Mouse (Mus musculus) spleen, adult 2 months (tissue): Measurements from ENCODE around the gene Kansl3. TPM values are rescaled to one million over a fixed set of nuclear protein-coding genes. Genes with fewer than 3 reads are reported as not detected.

Experiments used
- DNase-seq, 2 experiments: peaks; one replicate each; pipeline versions ENCODE4 v3.0.0 to v3.0.0-alpha.2; 2012 to 2021; ENCODE audit warnings: low spot score in 2 of 2, low read depth in 1 of 2
- H3K27ac ChIP-seq: fragments of 200-500 bp; 2 replicates; pipeline ENCODE4 v1.5.1; 2012; ENCODE audit warnings: low read length, inconsistent platforms; ENCODE audit not compliant: insufficient read depth
- H3K27me3 ChIP-seq: fragments of 200-500 bp; 2 replicates; pipeline ENCODE4 v1.6.1; 2012; ENCODE audit warnings: mild to moderate bottlenecking, moderate library complexity, low read length, inconsistent platforms; ENCODE audit not compliant: control insufficient read depth, insufficient read depth
- H3K36me3 ChIP-seq: fragments of 200-500 bp; 2 replicates; pipeline ENCODE4 v1.6.1; 2012; ENCODE audit warnings: mild to moderate bottlenecking, low read length, inconsistent platforms; ENCODE audit not compliant: control insufficient read depth, insufficient read depth
- H3K4me1 ChIP-seq: fragments of 200-500 bp; 2 replicates; pipeline ENCODE4 v1.6.1; 2011; ENCODE audit warnings: inconsistent platforms; ENCODE audit not compliant: control insufficient read depth, insufficient read depth, insufficient read length
- H3K4me3 ChIP-seq: fragments of 200-500 bp; 2 replicates; pipeline ENCODE4 v1.5.1; 2011; ENCODE audit warnings: mild to moderate bottlenecking, inconsistent platforms; ENCODE audit not compliant: insufficient read depth, insufficient read length; ENCODE audit errors: extremely low read depth
- CTCF ChIP-seq: fragments of 200-500 bp; IDR thresholded peaks from 2 replicates; pipeline ENCODE4 v1.5.1; 2011; ENCODE audit warnings: mild to moderate bottlenecking, inconsistent platforms; ENCODE audit not compliant: insufficient read depth, insufficient read length, insufficient replicate concordance; ENCODE audit errors: extremely low read depth
- POLR2A ChIP-seq: fragments of 200-500 bp; IDR thresholded peaks from 2 replicates; pipeline ENCODE4 v1.6.1; 2011; ENCODE audit warnings: low read depth, low read length, inconsistent platforms
- WGBS: fragments of 180-500 bp; shearing (Covaris S2); methylation state at CpG from one replicate; pipeline ENCODE4 v1.1.7; 2018; 5-methylcytosine and 5-hydroxymethylcytosine counted together
- polyA plus RNA-seq: library from polyadenylated mRNA; depleted of rRNA; stranded (reverse); fragments of >200 nt; gene quantifications from 2 replicates; pipeline ENCODE4 v1.2.3, GENCODE M21; 2012

The Kansl3 gene
- polyA plus RNA-seq, 1 experiment, result 25.9 TPM

DNA sequence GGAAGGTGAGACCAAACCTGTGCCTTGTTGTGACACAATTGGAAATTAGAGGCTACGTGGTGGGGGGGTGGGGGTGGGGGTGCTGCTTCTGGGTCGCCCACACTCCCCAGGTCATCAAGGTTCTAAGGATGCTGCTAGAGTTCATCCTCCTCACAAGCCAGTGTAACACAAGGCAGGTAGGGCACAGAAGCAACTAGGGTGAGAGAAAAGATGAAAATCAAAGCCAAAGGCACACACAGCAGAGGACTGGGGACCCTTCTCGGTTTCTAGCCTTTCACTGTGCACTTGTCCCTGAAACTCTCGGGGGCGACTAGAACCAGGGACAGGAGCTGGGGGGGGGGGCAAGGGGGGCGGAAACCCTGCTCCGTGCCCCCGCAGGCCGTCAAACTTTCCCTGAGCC is 66.0 kb downstream of the Kansl3 start:
- DNase-seq, result no peak
- Histone ChIP-seq H3K27me3 (0 out of 2 replicates have a peak, but pooled peaks cover 3% of the 10 kb centered on the region), H3K4me3 (no peak overlapping the region; the same call in 1 of the 2 replicates)

DNA sequence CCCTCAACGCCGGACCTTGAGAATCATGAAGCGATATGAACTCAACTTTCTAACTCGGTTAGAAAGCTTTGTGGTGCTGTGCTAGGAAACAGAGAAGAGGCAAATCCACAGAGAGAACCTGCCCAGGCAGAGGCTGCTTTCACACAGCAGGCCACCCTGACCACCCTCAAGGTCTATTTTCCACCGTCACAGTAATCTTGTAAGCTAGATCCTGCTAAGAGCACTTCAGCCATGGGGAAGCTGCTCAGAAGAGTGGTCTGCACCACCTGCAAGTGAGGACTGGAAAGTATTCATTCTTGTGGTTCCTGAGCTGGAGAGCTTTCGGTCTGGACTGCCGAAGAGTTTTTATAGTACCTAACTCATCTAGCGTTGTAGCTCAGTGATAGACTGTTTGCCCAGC is 66.7 kb downstream of the Kansl3 start:
- H3K27ac ChIP-seq, result no peak overlapping the region
- H3K4me1 ChIP-seq, result peaks cover 18% of the 10 kb centered on the region
- no peaks in the 10 kb centered on the region for H3K36me3 ChIP-seq
- no peak overlapping the region for H3K4me3 ChIP-seq
- DNase-seq, result no peak
- TF ChIP-seq CTCF (no peak), POLR2A (no peak)
- WGBS, result 72% methylated on average over 8 of the region's 8 CpGs
- H3K27me3 ChIP-seq, result 0 out of 2 replicates have a peak, but pooled peaks cover 3% of the 10 kb centered on the region

More for the DNA sequence above, 66.0 kb downstream of the Kansl3 start:
- 23% methylated on average over 9 of the region's 9 CpGs for WGBS
- no peak overlapping the region for H3K27ac ChIP-seq
- H3K36me3 ChIP-seq, result no peaks in the 10 kb centered on the region
- H3K4me1 ChIP-seq, result peaks cover 11% of the 10 kb centered on the region
- no peak for TF ChIP-seq POLR2A
- TF ChIP-seq CTCF, result no peak

DNA sequence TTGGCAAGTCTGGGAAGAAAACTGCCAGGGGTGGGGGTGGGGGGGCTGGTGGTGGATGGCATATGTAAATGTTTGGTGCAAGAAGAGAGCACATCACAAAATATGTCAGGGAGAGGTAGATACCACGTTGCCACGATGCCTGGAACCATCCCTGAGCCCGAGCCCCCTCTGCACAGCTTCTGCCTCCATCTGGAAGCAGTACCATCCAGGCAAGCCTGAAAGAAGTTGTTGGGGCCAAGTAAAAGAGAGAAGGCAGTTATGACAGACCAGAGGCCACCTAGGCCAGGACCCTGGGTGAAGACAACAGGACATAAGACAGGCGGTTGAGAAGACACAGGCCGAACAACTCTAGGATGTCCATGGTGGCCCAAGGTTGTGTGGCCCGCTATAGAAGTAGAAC is 68.5 kb downstream of the Kansl3 start:
- DNase-seq, result no peak
- H3K27me3 ChIP-seq, result 0 out of 2 replicates have a peak, but pooled peaks cover 3% of the 10 kb centered on the region
- no peak overlapping the region for H3K27ac ChIP-seq
- peaks cover 33% of the 10 kb centered on the region for H3K4me1 ChIP-seq
- 92% methylated on average over 6 of the region's 6 CpGs for WGBS
- no peaks in the 10 kb centered on the region for H3K36me3 ChIP-seq
- no peak for TF ChIP-seq POLR2A
- no peak for TF ChIP-seq CTCF
- H3K4me3 ChIP-seq, result no peak overlapping the region

DNA sequence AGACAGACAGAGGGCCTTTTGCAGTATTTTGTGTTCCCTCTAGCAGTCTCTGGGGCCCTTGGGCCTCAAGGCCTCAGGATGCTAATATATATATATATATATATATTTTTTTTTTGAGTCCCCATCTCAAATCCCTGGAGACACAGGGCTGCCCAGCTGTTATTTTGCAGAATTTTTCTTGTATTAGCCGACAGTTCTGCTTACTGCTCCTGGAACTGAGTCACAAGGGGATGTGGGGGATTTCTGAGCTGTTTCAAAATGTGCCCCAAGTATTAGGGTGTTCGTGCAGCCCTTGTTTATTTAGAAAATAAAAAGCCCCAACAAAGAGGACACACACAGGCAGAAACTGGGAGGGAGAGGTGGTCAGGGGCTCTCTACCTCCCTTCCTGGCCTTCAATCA is 69.3 kb downstream of the Kansl3 start:
- Histone ChIP-seq H3K36me3 (no peaks in the 10 kb centered on the region), H3K27ac (no peak overlapping the region), H3K27me3 (0 out of 2 replicates have a peak, but pooled peaks cover 3% of the 10 kb centered on the region), H3K4me3 (no peak overlapping the region), H3K4me1 (peaks cover 39% of the 10 kb centered on the region)
- WGBS, result 33% methylated on average over 2 of the region's 2 CpGs
- no peak for TF ChIP-seq CTCF
- TF ChIP-seq POLR2A, result no peak
- no peak for DNase-seq

DNA sequence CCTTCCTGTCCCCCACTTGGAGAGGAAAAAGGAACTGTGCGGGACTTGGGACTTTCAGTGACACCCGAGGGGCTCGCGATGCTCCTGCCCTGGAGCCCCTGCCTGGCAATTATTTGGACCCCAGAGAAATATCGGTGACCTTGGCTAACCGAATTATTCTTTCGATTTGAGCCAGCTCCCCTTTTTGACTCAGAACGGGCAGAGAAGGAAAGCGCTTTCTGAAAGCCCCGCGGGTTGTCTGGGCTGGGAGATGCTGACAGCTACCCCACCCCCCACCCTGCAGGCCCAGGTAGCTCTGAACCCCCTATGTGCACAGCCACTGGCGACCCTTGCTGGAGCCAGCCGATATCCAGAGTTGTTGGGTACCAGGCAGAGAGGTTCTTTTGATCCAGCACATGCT is 69.9 kb downstream of the Kansl3 start:
- Histone ChIP-seq H3K27ac (no peak overlapping the region), H3K27me3 (0 out of 2 replicates have a peak, but pooled peaks cover 3% of the 10 kb centered on the region), H3K4me1 (peaks cover 42% of the 10 kb centered on the region), H3K4me3 (no peak overlapping the region), H3K36me3 (no peaks in the 10 kb centered on the region)
- WGBS, result 47% methylated on average over 13 of the region's 13 CpGs
- no peak for DNase-seq
- TF ChIP-seq CTCF (no peak), POLR2A (no peak)

DNA sequence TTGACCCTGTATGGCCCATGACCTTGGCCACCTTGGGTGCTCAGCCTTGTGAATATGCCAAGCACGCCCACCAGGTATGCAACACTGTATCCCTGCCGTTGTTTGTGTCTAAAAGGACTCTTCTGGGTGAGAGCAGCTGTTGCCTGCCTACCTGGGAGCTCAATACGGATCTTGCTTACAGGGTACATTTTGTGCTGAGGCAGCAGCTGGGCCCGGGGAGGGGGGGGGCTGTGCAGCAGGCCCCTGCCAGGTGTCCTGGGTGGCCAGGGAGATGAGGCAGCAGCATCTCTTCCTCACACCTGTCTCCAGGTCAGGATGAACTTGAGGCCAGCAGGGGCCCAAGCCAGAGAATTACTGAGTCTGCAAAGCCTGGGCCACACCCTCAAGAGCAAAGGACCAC is 70.9 kb downstream of the Kansl3 start:
- 69% methylated on average over 4 of the region's 4 CpGs for WGBS
- 0 out of 2 replicates have a peak, but pooled peaks cover under 1% of the 10 kb centered on the region for H3K27me3 ChIP-seq
- TF ChIP-seq CTCF (no peak), POLR2A (no peak)
- H3K27ac ChIP-seq, result no peak overlapping the region
- peaks cover 44% of the 10 kb centered on the region; the same call in 1 of the 2 replicates for H3K4me1 ChIP-seq
- no peaks in the 10 kb centered on the region for H3K36me3 ChIP-seq
- no peak for DNase-seq
- H3K4me3 ChIP-seq, result no peak overlapping the region

DNA sequence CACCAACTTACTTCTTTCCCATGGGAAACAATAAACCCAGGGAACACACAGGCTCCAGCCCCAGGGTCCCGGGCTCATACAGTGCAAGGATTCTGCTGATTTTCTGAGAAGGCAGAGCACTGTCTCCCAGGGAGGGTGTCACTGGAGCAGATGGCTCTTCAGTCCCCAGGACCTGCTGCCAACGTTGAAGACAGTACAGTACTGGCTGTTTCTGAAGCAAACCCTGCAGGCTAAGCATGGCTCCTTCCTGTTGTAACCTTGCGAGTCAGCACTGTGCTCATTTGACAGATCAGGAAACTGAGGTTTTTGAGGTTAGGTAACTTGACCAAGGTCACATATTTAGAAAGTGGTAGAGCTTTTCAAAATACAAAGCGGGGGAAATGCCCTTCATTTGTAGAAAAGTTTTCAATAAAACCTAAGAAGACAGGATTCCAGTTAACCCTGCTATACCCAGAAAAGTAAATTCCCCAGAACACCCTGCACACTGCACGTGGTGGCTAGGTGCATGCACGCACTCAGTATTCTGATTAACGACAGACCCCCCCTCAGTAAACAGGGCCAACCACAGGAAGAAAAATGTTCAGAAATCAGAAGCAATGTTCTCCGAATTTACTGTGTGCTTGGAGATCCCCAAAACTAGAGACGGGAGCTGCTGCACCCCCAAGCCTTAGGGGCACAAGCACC is 72.4 kb downstream of the Kansl3 start:
- H3K4me3 ChIP-seq, result no peak overlapping the region
- H3K27ac ChIP-seq, result no peak overlapping the region
- H3K36me3 ChIP-seq, result no peaks in the 10 kb centered on the region
- H3K4me1 ChIP-seq, result peaks cover 44% of the 10 kb centered on the region; the same call in 1 of the 2 replicates
- WGBS, result 6% methylated on average over 9 of the region's 9 CpGs
- DNase-seq, result peak in 1 of 2 experiments; percentile 56
- no peak for TF ChIP-seq CTCF
- TF ChIP-seq POLR2A, result no peak
- no peaks in the 10 kb centered on the region for H3K27me3 ChIP-seq
